Mouse (Mus musculus) forebrain, embryonic 16.5 days (tissue): ENCODE measurements at regions not wholly inside any gene's neighbourhood (a gene's known extent, or its start where the extent isn't known, plus 50 kb on each side); places are given as distances from the start of the nearest gene placed in this dataset.
"Not testable (repeated sequence)": the region's sequence is repeated elsewhere in the genome, so short reads cannot be mapped to it uniquely, and the experiment has no call there.

Experiments used
- ATAC-seq: fragments of 200-750 bp; cut with Nextera tagmentation; 2 replicates; pipeline ENCODE4 v1.8.0; 2017; ENCODE audit warnings: mild to moderate bottlenecking, moderate library complexity
- H3K27ac ChIP-seq: fragments of 300-500 bp; sonication (generic); 2 replicates; pipeline ENCODE4 v1.5.1; 2014; ENCODE audit warnings: low read length, control low read depth
- H3K27me3 ChIP-seq: fragments of 300-500 bp; sonication (generic); replicated peaks from 2 replicates; pipeline ENCODE4 v1.6.1; 2014; ENCODE audit warnings: low read length; ENCODE audit not compliant: control insufficient read depth, insufficient read depth
- H3K36me3 ChIP-seq: fragments of 300-500 bp; sonication (generic); 2 replicates; pipeline ENCODE4 v1.6.1; 2014; ENCODE audit not compliant: control insufficient read depth, insufficient read depth
- H3K4me1 ChIP-seq: fragments of 300-500 bp; sonication (generic); replicated peaks from 2 replicates; pipeline ENCODE4 v1.6.1; 2014; ENCODE audit warnings: low read length; ENCODE audit not compliant: control insufficient read depth, insufficient read depth
- H3K4me2 ChIP-seq: fragments of 300-500 bp; sonication (generic); 2 replicates; pipeline ENCODE4 v1.6.1; 2014; ENCODE audit warnings: mild to moderate bottlenecking, low read length, control low read depth
- H3K4me3 ChIP-seq: fragments of 300-500 bp; sonication (generic); replicated peaks from 2 replicates; pipeline ENCODE4 v1.5.1; 2014; ENCODE audit warnings: mild to moderate bottlenecking, low read length, control low read depth
- H3K9ac ChIP-seq: fragments of 300-500 bp; sonication (generic); replicated peaks from 2 replicates; pipeline ENCODE4 v1.6.1; 2014; ENCODE audit warnings: low read depth, low read length, control low read depth
- H3K9me3 ChIP-seq: fragments of 300-500 bp; sonication (generic); 2 replicates; pipeline ENCODE4 v1.6.1; 2016; ENCODE audit warnings: low read length; ENCODE audit not compliant: control insufficient read depth
- WGBS: fragments of 180-500 bp; shearing (Covaris S2); extraction: QIAGEN DNeasy Blood & Tissue Kit; methylation state at CpG from one replicate; pipeline ENCODE4 v1.1.7; 2014; 5-methylcytosine and 5-hydroxymethylcytosine counted together

GRCm38 (mm10) chr13:79765437-79765838 is 1117.7 kb upstream of the Arrdc3 start:
- Histone ChIP-seq H3K4me3 (no peak overlapping the region), H3K27me3 (no peaks in the 10 kb centered on the region), H3K9ac (no peak overlapping the region), H3K4me1 (peaks cover 4% of the 10 kb centered on the region; the same call in 1 of the 2 replicates), H3K36me3 (no peaks in the 10 kb centered on the region), H3K4me2 (no peak overlapping the region), H3K27ac (no peak overlapping the region), H3K9me3 (no peaks in the 10 kb centered on the region)
- WGBS = 25% methylated on average over 4 of the region's 4 CpGs
- ATAC-seq = peak; percentile 90

GRCm38 (mm10) chr13:79784991-79785666 is 1098.1 kb upstream of the Arrdc3 start:
- no peaks in the 10 kb centered on the region for H3K27me3 ChIP-seq
- 29% methylated on average over 1 of the region's 1 CpGs for WGBS
- no peaks in the 10 kb centered on the region for H3K36me3 ChIP-seq
- no peak overlapping the region for H3K27ac ChIP-seq
- H3K9me3 ChIP-seq = peaks cover 3% of the 10 kb centered on the region; the same call in 1 of the 2 replicates
- H3K4me1 ChIP-seq = no peaks in the 10 kb centered on the region
- H3K4me2 ChIP-seq = no peak overlapping the region
- no peak overlapping the region for H3K9ac ChIP-seq
- peak; percentile 97 for ATAC-seq
- no peak overlapping the region for H3K4me3 ChIP-seq

GRCm38 (mm10) chr13:79801591-79801990 is 1081.6 kb upstream of the Arrdc3 start:
- Histone ChIP-seq H3K9me3 (no peaks in the 10 kb centered on the region), H3K27me3 (no peaks in the 10 kb centered on the region), H3K9ac (no peak overlapping the region), H3K4me1 (no peaks in the 10 kb centered on the region), H3K4me3 (no peak overlapping the region), H3K36me3 (no peaks in the 10 kb centered on the region), H3K27ac (no peak overlapping the region), H3K4me2 (no peak overlapping the region)
- ATAC-seq = no peak
- WGBS = 82% methylated on average over 2 of the region's 2 CpGs

- H3K4me1 ChIP-seq = no peaks in the 10 kb centered on the region
- WGBS = 24% methylated on average over 1 of the region's 1 CpGs
- no peaks in the 10 kb centered on the region for H3K27me3 ChIP-seq
- H3K36me3 ChIP-seq = no peaks in the 10 kb centered on the region
- no peaks in the 10 kb centered on the region for H3K9me3 ChIP-seq
- no peak overlapping the region for H3K4me2 ChIP-seq
- no peak overlapping the region for H3K27ac ChIP-seq
- peak; percentile 63 for ATAC-seq
- no peak overlapping the region for H3K9ac ChIP-seq
- no peak overlapping the region for H3K4me3 ChIP-seq
Observed at GRCm38 (mm10) chr13:79835592-79835991, 1047.6 kb upstream of the Arrdc3 start.

- Histone ChIP-seq H3K27me3 (no peaks in the 10 kb centered on the region), H3K4me3 (no peak overlapping the region), H3K9me3 (no peaks in the 10 kb centered on the region), H3K9ac (no peak overlapping the region), H3K4me2 (no peak overlapping the region), H3K36me3 (no peaks in the 10 kb centered on the region), H3K27ac (no peak overlapping the region), H3K4me1 (no peaks in the 10 kb centered on the region)
- 61% methylated on average over 2 of the region's 2 CpGs for WGBS
- ATAC-seq = no peak
Observed at GRCm38 (mm10) chr13:79844800-79845199, 1038.4 kb upstream of the Arrdc3 start.

GRCm38 (mm10) chr13:79867501-79867900 is 1015.7 kb upstream of the Arrdc3 start:
- H3K27ac ChIP-seq, H3K9ac ChIP-seq, ATAC-seq, H3K4me2 ChIP-seq, H3K4me1 ChIP-seq, H3K4me3 ChIP-seq, H3K36me3 ChIP-seq, H3K9me3 ChIP-seq, H3K27me3 ChIP-seq: not testable (repeated sequence)
- WGBS = 50% methylated on average over 1 of the region's 1 CpGs

- 62% methylated on average over 2 of the region's 2 CpGs for WGBS
Observed at GRCm38 (mm10) chr13:79868481-79869225, 1014.5 kb upstream of the Arrdc3 start.

GRCm38 (mm10) chr13:79880136-79880535 is 1003.0 kb upstream of the Arrdc3 start:
- no peak overlapping the region for H3K9ac ChIP-seq
- H3K27ac ChIP-seq = no peak overlapping the region
- no peak overlapping the region for H3K4me2 ChIP-seq
- no peaks in the 10 kb centered on the region for H3K9me3 ChIP-seq
- H3K27me3 ChIP-seq = no peaks in the 10 kb centered on the region
- no peak overlapping the region for H3K4me3 ChIP-seq
- H3K4me1 ChIP-seq = no peaks in the 10 kb centered on the region
- no peak for ATAC-seq
- WGBS = 100% methylated on average over 1 of the region's 1 CpGs
- no peaks in the 10 kb centered on the region for H3K36me3 ChIP-seq

More at GRCm38 (mm10) chr13:79868481-79869225, 1014.5 kb upstream of the Arrdc3 start:
- Histone ChIP-seq H3K4me2 (no peak overlapping the region), H3K36me3 (no peaks in the 10 kb centered on the region), H3K27me3 (no peaks in the 10 kb centered on the region), H3K27ac (no peak overlapping the region), H3K9me3 (peaks cover 4% of the 10 kb centered on the region; the same call in 1 of the 2 replicates), H3K9ac (no peak overlapping the region), H3K4me1 (no peaks in the 10 kb centered on the region), H3K4me3 (no peak overlapping the region)
- no peak for ATAC-seq

GRCm38 (mm10) chr13:79885959-79886358 is 997.2 kb upstream of the Arrdc3 start:
- no peak overlapping the region for H3K9ac ChIP-seq
- H3K9me3 ChIP-seq = no peaks in the 10 kb centered on the region
- no peaks in the 10 kb centered on the region for H3K36me3 ChIP-seq
- no peaks in the 10 kb centered on the region for H3K27me3 ChIP-seq
- no peak for ATAC-seq
- H3K27ac ChIP-seq = no peak overlapping the region
- no peaks in the 10 kb centered on the region for H3K4me1 ChIP-seq
- no peak overlapping the region for H3K4me3 ChIP-seq
- no peak overlapping the region for H3K4me2 ChIP-seq
